Mouse (Mus musculus): Measurements from ENCODE around the gene Serpinh1. TPM values are rescaled to one million over a fixed set of nuclear protein-coding genes. Genes with fewer than 3 reads are reported as not detected.

The Serpinh1 gene
- polyA plus RNA-seq, 1 experiment from 2014 or later: 127 TPM

GRCm38 (mm10) chr7:99304949-99305372 lies 48.1 kb downstream of the Serpinh1 start:
- 52% methylated on average over 5 of the region's 5 CpGs for WGBS (ENCODE audit: insufficient replicate concordance)
- DNase-seq: no peak
- Histone ChIP-seq H3K9me3 (replicated peaks) (no peaks in the 10 kb centered on the region), H3K4me3 (replicated peaks) (no peak overlapping the region), H3K4me1 (replicated peaks) (no peaks in the 10 kb centered on the region), H3K36me3 (no peaks in the 10 kb centered on the region), H3K27me3 (no peaks in the 10 kb centered on the region), H3K4me2 (no peak overlapping the region), H3K9ac (no peak overlapping the region), H3K27ac (no peak overlapping the region)
- ATAC-seq (ENCODE audit: low read depth): no peak

GRCm38 (mm10) chr7:99304029-99304428 lies 49.0 kb downstream of the Serpinh1 start:
- Histone ChIP-seq H3K27me3 (no peaks in the 10 kb centered on the region), H3K27ac (no peak overlapping the region), H3K9me3 (replicated peaks) (no peaks in the 10 kb centered on the region), H3K4me3 (replicated peaks) (no peak overlapping the region), H3K4me1 (replicated peaks) (no peaks in the 10 kb centered on the region), H3K9ac (no peak overlapping the region), H3K36me3 (no peaks in the 10 kb centered on the region), H3K4me2 (no peak overlapping the region)
- ATAC-seq (ENCODE audit: low read depth) (no peak), DNase-seq (no peak)
- 41% methylated on average over 6 of the region's 6 CpGs for WGBS (ENCODE audit: insufficient replicate concordance)

- ATAC-seq (ENCODE audit: low read depth) (no peak), DNase-seq (no peak)
- H3K4me3 ChIP-seq (replicated peaks): no peak overlapping the region
- H3K36me3 ChIP-seq: no peaks in the 10 kb centered on the region
- no peak overlapping the region for H3K9ac ChIP-seq
- no peak overlapping the region for H3K4me2 ChIP-seq
- no peaks in the 10 kb centered on the region for H3K4me1 ChIP-seq (replicated peaks)
- no peaks in the 10 kb centered on the region for H3K27me3 ChIP-seq
- H3K27ac ChIP-seq: no peak overlapping the region
- WGBS (ENCODE audit: insufficient replicate concordance): 29% methylated on average over 3 of the region's 3 CpGs
- no peaks in the 10 kb centered on the region for H3K9me3 ChIP-seq (replicated peaks)
Observed at GRCm38 (mm10) chr7:99300650-99301175, 52.3 kb downstream of the Serpinh1 start.

Other genes with a start within 250 kb of the Serpinh1 start
- gene Uvrag, start 212.1 kb downstream of the Serpinh1 start, polyA plus RNA-seq (2015; fragmentation: Nextera tagmentation; extraction: Ambion mirVana): 8.9 and 9.0 TPM in 2 replicates
- gene Dgat2, start 170.5 kb downstream of the Serpinh1 start, polyA plus RNA-seq (2015; fragmentation: Nextera tagmentation; extraction: Ambion mirVana): 71.1 and 73.4 TPM in 2 replicates
- 35.9 and 37.5 TPM in 2 replicates for gene Mogat2, start 114.6 kb downstream of the Serpinh1 start, polyA plus RNA-seq (2015; fragmentation: Nextera tagmentation; extraction: Ambion mirVana)
- 0.10 TPM in 2 replicates for gene Map6, start 85.8 kb downstream of the Serpinh1 start, polyA plus RNA-seq (2015; fragmentation: Nextera tagmentation; extraction: Ambion mirVana)
- gene Gdpd5, start 28.2 kb upstream of the Serpinh1 start, polyA plus RNA-seq (2015; fragmentation: Nextera tagmentation; extraction: Ambion mirVana): 1.3 TPM in 2 replicates
- 0.12 and 0.21 TPM in 2 replicates for gene Klhl35, start 112.8 kb upstream of the Serpinh1 start, polyA plus RNA-seq (2015; fragmentation: Nextera tagmentation; extraction: Ambion mirVana)
- 741 and 746 TPM in 2 replicates for gene Rps3, start 130.5 kb upstream of the Serpinh1 start, polyA plus RNA-seq (2015; fragmentation: Nextera tagmentation; extraction: Ambion mirVana)
- gene Arrb1, start 182.2 kb upstream of the Serpinh1 start, polyA plus RNA-seq (2015; fragmentation: Nextera tagmentation; extraction: Ambion mirVana): 96.5 and 121 TPM in 2 replicates

All from liver, embryonic 13.5 days (tissue).